Mouse (Mus musculus): ENCODE data around the gene Myt1l. TPM values are rescaled to one million over a fixed set of nuclear protein-coding genes. Genes with fewer than 3 reads are reported as not detected.

The Myt1l gene
- polyA plus RNA-seq, 1 experiment from 2014 or later: 5.1 TPM

- no peaks in the 10 kb centered on the region for H3K27me3 ChIP-seq (ENCODE audit: control insufficient read depth, insufficient read depth, low read length)
- H3K9me3 ChIP-seq (ENCODE audit: control insufficient read depth, low read depth, low read length): no peaks in the 10 kb centered on the region
- H3K9ac ChIP-seq (replicated peaks; ENCODE audit: low read depth, low read length): no peak overlapping the region
- H3K4me2 ChIP-seq (replicated peaks; ENCODE audit: low read depth, low read length): no peak overlapping the region
- H3K4me3 ChIP-seq (ENCODE audit: low read depth, low read length): no peak overlapping the region
- no peaks in the 10 kb centered on the region for H3K4me1 ChIP-seq (ENCODE audit: control insufficient read depth, insufficient read depth, low read length)
- no peak for ATAC-seq (ENCODE audit: insufficient number of reproducible peaks, insufficient read depth, low FRiP score, low read depth)
- no peak overlapping the region for H3K27ac ChIP-seq (ENCODE audit: low read length)
- WGBS: 54% methylated on average over 6 of the region's 6 CpGs
- H3K36me3 ChIP-seq (ENCODE audit: control insufficient read depth, insufficient read depth, low read length): no peaks in the 10 kb centered on the region
Observed at GRCm38 (mm10) chr12:29599916-29600315, 71.7 kb downstream of the Myt1l start.

GRCm38 (mm10) chr12:29601223-29601622, 73.0 kb downstream of the Myt1l start:
- no peak for ATAC-seq (ENCODE audit: insufficient number of reproducible peaks, insufficient read depth, low FRiP score, low read depth)
- Histone ChIP-seq H3K4me1 (ENCODE audit: control insufficient read depth, insufficient read depth, low read length) (no peaks in the 10 kb centered on the region), H3K9ac (replicated peaks; ENCODE audit: low read depth, low read length) (no peak overlapping the region), H3K27me3 (ENCODE audit: control insufficient read depth, insufficient read depth, low read length) (no peaks in the 10 kb centered on the region), H3K4me3 (ENCODE audit: low read depth, low read length) (no peak overlapping the region), H3K9me3 (ENCODE audit: control insufficient read depth, low read depth, low read length) (no peaks in the 10 kb centered on the region), H3K4me2 (replicated peaks; ENCODE audit: low read depth, low read length) (no peak overlapping the region), H3K27ac (ENCODE audit: low read length) (no peak overlapping the region), H3K36me3 (ENCODE audit: control insufficient read depth, insufficient read depth, low read length) (no peaks in the 10 kb centered on the region)
- WGBS: 79% methylated on average over 6 of the region's 6 CpGs

GRCm38 (mm10) chr12:29604659-29605058, 76.5 kb downstream of the Myt1l start:
- no peak overlapping the region for H3K4me2 ChIP-seq (replicated peaks; ENCODE audit: low read depth, low read length)
- no peak overlapping the region for H3K4me3 ChIP-seq (ENCODE audit: low read depth, low read length)
- no peaks in the 10 kb centered on the region for H3K4me1 ChIP-seq (ENCODE audit: control insufficient read depth, insufficient read depth, low read length)
- H3K36me3 ChIP-seq (ENCODE audit: control insufficient read depth, insufficient read depth, low read length): no peaks in the 10 kb centered on the region
- no peaks in the 10 kb centered on the region for H3K27me3 ChIP-seq (ENCODE audit: control insufficient read depth, insufficient read depth, low read length)
- ATAC-seq (ENCODE audit: insufficient number of reproducible peaks, insufficient read depth, low FRiP score, low read depth): no peak
- no peak overlapping the region for H3K27ac ChIP-seq (ENCODE audit: low read length)
- 79% methylated on average over 7 of the region's 7 CpGs for WGBS
- H3K9ac ChIP-seq (replicated peaks; ENCODE audit: low read depth, low read length): no peak overlapping the region
- H3K9me3 ChIP-seq (ENCODE audit: control insufficient read depth, low read depth, low read length): no peaks in the 10 kb centered on the region

- 83% methylated on average over 5 of the region's 5 CpGs for WGBS
- no peak for ATAC-seq (ENCODE audit: insufficient number of reproducible peaks, insufficient read depth, low FRiP score, low read depth)
- no peak overlapping the region for H3K4me2 ChIP-seq (replicated peaks; ENCODE audit: low read depth, low read length)
Observed at GRCm38 (mm10) chr12:29605124-29605523, 76.9 kb downstream of the Myt1l start.

GRCm38 (mm10) chr12:29606221-29606620, 78.0 kb downstream of the Myt1l start:
- Histone ChIP-seq H3K4me2 (replicated peaks; ENCODE audit: low read depth, low read length) (no peak overlapping the region), H3K27me3 (ENCODE audit: control insufficient read depth, insufficient read depth, low read length) (no peaks in the 10 kb centered on the region), H3K9me3 (ENCODE audit: control insufficient read depth, low read depth, low read length) (no peaks in the 10 kb centered on the region), H3K9ac (replicated peaks; ENCODE audit: low read depth, low read length) (no peak overlapping the region), H3K27ac (ENCODE audit: low read length) (no peak overlapping the region), H3K36me3 (ENCODE audit: control insufficient read depth, insufficient read depth, low read length) (no peaks in the 10 kb centered on the region), H3K4me1 (ENCODE audit: control insufficient read depth, insufficient read depth, low read length) (no peaks in the 10 kb centered on the region), H3K4me3 (ENCODE audit: low read depth, low read length) (no peak overlapping the region)
- WGBS: 80% methylated on average over 6 of the region's 6 CpGs
- ATAC-seq (ENCODE audit: insufficient number of reproducible peaks, insufficient read depth, low FRiP score, low read depth): no peak

More at GRCm38 (mm10) chr12:29605124-29605523, 76.9 kb downstream of the Myt1l start:
- H3K27ac ChIP-seq (ENCODE audit: low read length): no peak overlapping the region
- H3K27me3 ChIP-seq (ENCODE audit: control insufficient read depth, insufficient read depth, low read length): no peaks in the 10 kb centered on the region
- no peak overlapping the region for H3K4me3 ChIP-seq (ENCODE audit: low read depth, low read length)
- H3K4me1 ChIP-seq (ENCODE audit: control insufficient read depth, insufficient read depth, low read length): no peaks in the 10 kb centered on the region
- H3K9ac ChIP-seq (replicated peaks; ENCODE audit: low read depth, low read length): no peak overlapping the region
- H3K36me3 ChIP-seq (ENCODE audit: control insufficient read depth, insufficient read depth, low read length): no peaks in the 10 kb centered on the region
- H3K9me3 ChIP-seq (ENCODE audit: control insufficient read depth, low read depth, low read length): no peaks in the 10 kb centered on the region

- H3K36me3 ChIP-seq (ENCODE audit: control insufficient read depth, insufficient read depth, low read length): no peaks in the 10 kb centered on the region
- no peak overlapping the region for H3K27ac ChIP-seq (ENCODE audit: low read length)
- ATAC-seq (ENCODE audit: insufficient number of reproducible peaks, insufficient read depth, low FRiP score, low read depth): no peak
- no peak overlapping the region for H3K4me2 ChIP-seq (replicated peaks; ENCODE audit: low read depth, low read length)
- no peak overlapping the region for H3K4me3 ChIP-seq (ENCODE audit: low read depth, low read length)
- no peaks in the 10 kb centered on the region for H3K4me1 ChIP-seq (ENCODE audit: control insufficient read depth, insufficient read depth, low read length)
- no peaks in the 10 kb centered on the region for H3K9me3 ChIP-seq (ENCODE audit: control insufficient read depth, low read depth, low read length)
- no peaks in the 10 kb centered on the region for H3K27me3 ChIP-seq (ENCODE audit: control insufficient read depth, insufficient read depth, low read length)
- H3K9ac ChIP-seq (replicated peaks; ENCODE audit: low read depth, low read length): no peak overlapping the region
Observed at GRCm38 (mm10) chr12:29617746-29618145, 89.6 kb downstream of the Myt1l start.

- no peaks in the 10 kb centered on the region for H3K36me3 ChIP-seq (ENCODE audit: control insufficient read depth, insufficient read depth, low read length)
- H3K9ac ChIP-seq (replicated peaks; ENCODE audit: low read depth, low read length): no peak overlapping the region
- WGBS: 46% methylated on average over 5 of the region's 5 CpGs
- H3K4me1 ChIP-seq (ENCODE audit: control insufficient read depth, insufficient read depth, low read length): no peaks in the 10 kb centered on the region
- no peaks in the 10 kb centered on the region for H3K27me3 ChIP-seq (ENCODE audit: control insufficient read depth, insufficient read depth, low read length)
- H3K9me3 ChIP-seq (ENCODE audit: control insufficient read depth, low read depth, low read length): no peaks in the 10 kb centered on the region
- no peak overlapping the region for H3K4me3 ChIP-seq (ENCODE audit: low read depth, low read length)
- H3K4me2 ChIP-seq (replicated peaks; ENCODE audit: low read depth, low read length): no peak overlapping the region
- H3K27ac ChIP-seq (ENCODE audit: low read length): no peak overlapping the region
- ATAC-seq (ENCODE audit: insufficient number of reproducible peaks, insufficient read depth, low FRiP score, low read depth): no peak
Observed at GRCm38 (mm10) chr12:29621530-29621929, 93.3 kb downstream of the Myt1l start.

GRCm38 (mm10) chr12:29627956-29628750, 100.0 kb downstream of the Myt1l start:
- Histone ChIP-seq H3K4me1 (ENCODE audit: control insufficient read depth, insufficient read depth, low read length) (no peaks in the 10 kb centered on the region), H3K9ac (replicated peaks; ENCODE audit: low read depth, low read length) (no peak overlapping the region), H3K36me3 (ENCODE audit: control insufficient read depth, insufficient read depth, low read length) (no peaks in the 10 kb centered on the region), H3K9me3 (ENCODE audit: control insufficient read depth, low read depth, low read length) (no peaks in the 10 kb centered on the region), H3K27ac (ENCODE audit: low read length) (no peak overlapping the region), H3K27me3 (ENCODE audit: control insufficient read depth, insufficient read depth, low read length) (no peaks in the 10 kb centered on the region), H3K4me2 (replicated peaks; ENCODE audit: low read depth, low read length) (no peak overlapping the region), H3K4me3 (ENCODE audit: low read depth, low read length) (no peak overlapping the region)
- 68% methylated on average over 15 of the region's 15 CpGs for WGBS
- ATAC-seq (ENCODE audit: insufficient number of reproducible peaks, insufficient read depth, low FRiP score, low read depth): no peak

All from stomach, embryonic 14.5 days (tissue).